Mouse (Mus musculus): Measurements from ENCODE around the gene Amz2.

- TF ChIP-seq CTCF (IDR thresholded peaks at IDR 0.05; ENCODE audit: low read depth, low read length) = no peak
- TF ChIP-seq POLR2A (IDR thresholded peaks at IDR 0.05; ENCODE audit: extremely low read depth, insufficient read depth, low read length) = no peak
Observed at GRCm38 (mm10) chr11:109406431-109406830, 19.3 kb upstream of the Amz2 start.
